Mouse (Mus musculus) lung, adult 2 months (tissue): ENCODE measurements around the gene Sirt6.

Experiments used
- CTCF ChIP-seq: fragments of 200-500 bp; IDR thresholded peaks from 2 replicates; pipeline ENCODE4 v1.5.1; 2011; ENCODE audit warnings: mild to moderate bottlenecking, low read length, control low read depth; ENCODE audit not compliant: insufficient read depth
- POLR2A ChIP-seq: fragments of 200-500 bp; IDR thresholded peaks from 2 replicates; pipeline ENCODE4 v1.6.1; 2011; ENCODE audit warnings: low read depth, mild to moderate bottlenecking, control low read depth, low read length, borderline replicate concordance; ENCODE audit errors: extremely low read depth

- TF ChIP-seq CTCF (no peak), POLR2A (no peak)
These were observed 793 bp upstream of the Sirt6 start, which contains the start of gene Ankrd24 for GRCm38 (mm10) chr10:81628390-81628789.
